Mouse (Mus musculus) kidney, adult 2 months (tissue): ENCODE data around the gene Gm853.

Experiments used
- CTCF ChIP-seq: fragments of 200-500 bp; conservative IDR thresholded peaks from 2 replicates; pipeline ENCODE4 v1.5.1; 2011; ENCODE audit warnings: low read depth, mild to moderate bottlenecking, control low read depth, low read length, moderate library complexity, mixed read lengths; ENCODE audit not compliant: insufficient read depth, insufficient read length
- POLR2A ChIP-seq: fragments of 200-500 bp; IDR thresholded peaks from one replicate; pipeline ENCODE4 v1.6.1; 2011; ENCODE audit warnings: low read depth, low read length, control low read depth

- TF ChIP-seq CTCF (0 out of 2 replicates have a peak, but pooled peaks have one; percentile 7), POLR2A (no peak)
These were observed 44.9 kb upstream of the Gm853 start for GRCm38 (mm10) chr4:130267069-130267468.
